Mouse (Mus musculus): Measurements from ENCODE around the gene Lims1. TPM values are rescaled to one million over a fixed set of nuclear protein-coding genes. Genes with fewer than 3 reads are reported as not detected.

Lims1 gene
- total RNA-seq, 2 experiments from 2014 or later, result 23.3 to 24.4 TPM

- DNase-seq, result no peak
These were observed 62.4 kb downstream of the Lims1 start for GRCm38 (mm10) chr10:58385629-58386028.

GRCm38 (mm10) chr10:58386997-58387396 is 63.7 kb downstream of the Lims1 start:
- no peak for DNase-seq

- no peak for DNase-seq
These were observed 65.4 kb downstream of the Lims1 start for GRCm38 (mm10) chr10:58388648-58389047.

- no peak for DNase-seq
These were observed 65.9 kb downstream of the Lims1 start for GRCm38 (mm10) chr10:58389151-58389550.

DNA sequence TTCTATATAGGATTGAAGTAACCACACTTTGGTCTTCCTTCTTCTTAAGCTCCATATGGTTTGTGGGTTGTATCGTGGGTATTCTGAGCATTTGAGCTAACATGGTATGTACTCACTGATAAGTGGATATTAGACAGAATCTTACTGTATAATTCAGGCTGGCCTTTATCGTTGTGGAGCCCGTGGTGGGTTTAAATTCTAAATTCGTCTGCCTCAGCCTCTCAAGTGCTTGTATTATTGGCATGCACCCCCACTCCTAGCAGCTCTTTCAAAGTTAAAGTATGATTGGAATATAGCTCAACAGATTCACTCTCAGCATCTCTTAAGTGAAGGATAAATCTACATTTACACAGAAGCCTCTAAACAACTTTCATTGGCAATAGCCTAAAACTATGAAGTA is 69.2 kb downstream of the Lims1 start:
- no peak for DNase-seq

- DNase-seq, result no peak
These were observed 70.1 kb downstream of the Lims1 start for GRCm38 (mm10) chr10:58393026-58394014.

DNA sequence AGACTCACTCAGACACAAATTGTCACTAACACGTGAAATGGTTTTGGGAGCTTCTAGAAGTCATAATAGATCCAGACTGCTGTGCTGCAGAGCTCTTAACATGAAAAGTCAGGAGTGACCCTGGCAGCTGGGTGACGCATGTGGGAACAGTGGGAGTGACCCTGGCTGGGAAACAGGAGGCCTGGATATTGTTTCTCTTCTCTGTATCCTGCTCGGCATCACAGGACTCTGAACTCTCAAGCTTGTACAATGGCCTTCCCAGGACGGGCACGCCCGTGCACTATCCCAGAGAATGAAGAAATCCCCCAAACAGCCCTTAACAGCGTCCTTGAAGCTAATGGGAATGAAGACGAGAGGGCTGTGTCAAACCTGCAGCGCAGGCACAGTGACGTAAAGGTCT is 70.9 kb downstream of the Lims1 start:
- DNase-seq, result no peak

GRCm38 (mm10) chr10:58395315-58395714 is 72.0 kb downstream of the Lims1 start:
- no peak for DNase-seq

DNA sequence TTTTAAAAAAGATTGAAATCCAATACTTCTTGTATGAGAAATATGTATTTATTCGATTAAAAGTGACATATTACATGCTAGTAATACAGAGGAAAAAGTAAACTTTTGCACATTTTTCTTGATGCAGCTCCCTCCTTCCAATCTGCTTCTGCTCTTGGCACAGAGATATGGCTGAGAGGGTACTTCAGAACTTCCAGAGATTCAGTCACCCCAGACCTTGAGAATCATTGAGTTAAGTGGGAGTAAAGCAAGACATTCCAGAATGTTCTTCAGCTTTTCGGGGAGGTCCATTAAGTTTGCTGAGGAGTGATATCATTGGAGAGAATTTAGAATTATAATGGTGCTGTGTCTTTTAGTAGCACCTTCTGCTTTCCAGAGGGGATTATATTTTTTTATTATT is 72.5 kb downstream of the Lims1 start:
- DNase-seq, result no peak

DNA sequence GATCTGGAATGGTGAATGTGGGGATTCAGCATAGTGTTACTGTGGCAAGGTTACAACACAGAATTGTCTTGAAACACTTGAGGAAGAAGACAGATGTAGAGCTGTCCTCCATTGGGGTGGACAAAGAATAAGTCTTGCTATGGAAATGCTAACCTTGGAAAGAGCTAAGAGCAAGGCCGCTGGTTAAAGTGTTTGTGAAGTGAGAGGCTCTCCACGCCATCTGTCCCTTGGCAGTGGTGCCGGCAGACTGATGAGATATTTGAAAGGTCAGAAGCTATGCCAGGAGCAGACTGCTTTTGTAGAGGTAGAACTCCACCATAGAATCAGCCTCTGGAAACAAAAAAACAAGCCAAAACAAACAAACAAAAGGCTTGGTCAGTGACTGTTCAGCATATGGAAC is 73.3 kb downstream of the Lims1 start:
- DNase-seq, result no peak

DNA sequence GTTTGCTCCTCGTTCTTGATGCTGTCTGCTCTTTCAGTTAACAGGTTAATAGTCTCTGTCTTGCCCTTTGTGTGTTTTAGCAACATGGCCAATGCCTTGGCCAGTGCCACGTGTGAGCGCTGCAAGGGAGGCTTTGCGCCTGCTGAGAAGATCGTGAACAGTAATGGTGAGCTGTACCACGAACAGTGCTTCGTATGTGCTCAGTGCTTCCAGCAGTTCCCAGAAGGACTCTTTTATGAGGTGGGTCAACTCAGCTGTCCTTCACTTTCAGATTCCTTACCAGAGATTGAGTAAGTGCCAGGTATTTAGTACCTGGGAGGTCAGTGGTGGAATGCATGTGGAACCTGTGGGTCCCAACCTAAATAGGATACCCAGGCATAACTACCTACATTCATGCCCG is 75.7 kb downstream of the Lims1 start:
- DNase-seq, result no peak

DNA sequence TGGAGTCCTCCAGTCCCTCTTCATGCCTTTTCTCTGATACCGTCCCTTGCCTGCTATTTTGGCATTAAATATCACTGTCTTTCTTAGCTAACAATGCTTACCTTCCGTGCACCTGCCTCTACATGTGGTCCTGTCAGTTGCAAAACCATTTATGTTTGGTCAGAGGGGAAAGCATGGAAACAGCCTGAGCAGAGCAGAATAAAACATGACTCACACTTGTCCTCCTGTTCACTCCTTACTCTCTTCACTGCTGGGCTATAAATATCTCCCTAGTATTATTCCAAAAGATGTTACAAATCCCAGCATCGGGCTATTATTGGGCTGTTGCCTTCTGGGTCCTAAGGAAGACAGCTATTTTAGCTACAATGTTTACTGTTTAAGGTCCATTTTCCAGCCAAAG is 78.6 kb downstream of the Lims1 start:
- DNase-seq, result no peak

- no peak for DNase-seq
These were observed 81.4 kb downstream of the Lims1 start for GRCm38 (mm10) chr10:58404639-58405038.

DNA sequence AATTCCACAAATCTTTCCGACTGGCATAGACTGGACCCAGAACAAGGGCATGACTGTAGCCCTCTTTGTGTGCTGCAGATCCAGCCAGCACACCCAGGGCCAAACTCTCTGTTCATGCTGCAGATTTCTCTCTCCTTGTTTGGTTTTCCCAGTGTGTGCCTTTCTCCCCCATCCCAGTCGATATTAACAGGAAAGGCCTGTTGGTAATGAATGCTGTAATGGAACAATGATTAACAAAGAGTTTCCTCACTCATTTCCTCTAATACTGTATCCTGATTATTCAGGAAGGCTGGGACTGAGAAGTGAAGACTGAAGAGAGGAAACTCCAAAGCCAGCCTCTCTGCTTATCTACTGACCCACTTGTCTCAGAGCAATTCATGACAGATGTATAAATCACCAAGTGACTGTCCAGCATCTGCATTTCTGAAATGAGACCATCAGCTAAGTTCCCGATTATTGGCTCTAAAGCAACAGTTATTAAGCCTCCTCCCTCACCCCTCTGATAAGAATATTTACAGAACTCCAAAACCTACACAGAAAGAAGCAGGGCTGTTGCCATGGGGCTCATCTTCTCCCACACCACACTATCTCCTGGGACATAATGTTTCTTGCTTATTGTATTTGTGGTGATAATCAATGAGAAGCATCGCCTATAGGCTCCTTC is 82.2 kb downstream of the Lims1 start:
- DNase-seq, result no peak

DNA sequence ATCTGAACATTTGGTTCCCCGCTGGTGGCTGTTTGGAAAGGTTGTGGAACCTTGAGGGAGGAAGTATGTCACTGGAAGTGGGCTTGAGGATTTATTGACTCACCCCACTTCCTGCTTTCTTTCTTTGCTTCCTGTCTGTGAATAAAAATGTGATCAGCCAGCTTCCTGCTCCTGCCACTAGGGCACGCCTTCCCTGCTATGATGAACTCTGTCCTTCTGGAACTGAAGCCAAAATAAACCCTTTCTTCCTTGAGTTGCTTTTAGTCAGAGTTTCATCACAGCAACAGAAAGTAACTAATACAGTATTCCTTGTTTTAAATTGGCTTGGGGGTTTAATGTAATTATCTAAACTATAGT is 82.7 kb downstream of the Lims1 start:
- DNase-seq, result no peak

GRCm38 (mm10) chr10:58412331-58412730 is 89.1 kb downstream of the Lims1 start:
- DNase-seq, result no peak

DNA sequence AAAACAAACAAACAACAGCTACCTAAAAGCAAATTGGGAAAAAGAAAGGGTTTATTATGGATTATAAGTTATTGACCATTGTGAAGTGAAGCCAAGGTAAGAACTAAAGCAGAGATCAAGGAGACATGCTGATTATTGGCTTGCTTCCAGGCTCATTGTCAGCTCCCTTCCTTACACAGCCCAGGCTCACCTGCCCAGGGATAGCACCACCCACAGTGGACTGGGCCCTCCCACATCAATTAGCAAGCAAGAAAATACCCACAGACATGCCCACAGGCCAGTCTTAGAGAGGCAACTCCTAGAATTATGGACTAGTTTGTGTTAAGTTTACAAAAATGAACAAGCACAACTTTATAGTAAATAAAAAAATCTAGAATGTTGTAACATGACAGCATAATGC is 89.6 kb downstream of the Lims1 start:
- DNase-seq, result no peak

- DNase-seq, result no peak
These were observed 93.4 kb downstream of the Lims1 start for GRCm38 (mm10) chr10:58416702-58417101.

GRCm38 (mm10) chr10:58418290-58418971 is 95.2 kb downstream of the Lims1 start:
- no peak for DNase-seq

- DNase-seq, result no peak
These were observed 104.7 kb downstream of the Lims1 start for GRCm38 (mm10) chr10:58427930-58428329.

GRCm38 (mm10) chr10:58445850-58446249 is 122.6 kb downstream of the Lims1 start:
- no peak for DNase-seq

DNA sequence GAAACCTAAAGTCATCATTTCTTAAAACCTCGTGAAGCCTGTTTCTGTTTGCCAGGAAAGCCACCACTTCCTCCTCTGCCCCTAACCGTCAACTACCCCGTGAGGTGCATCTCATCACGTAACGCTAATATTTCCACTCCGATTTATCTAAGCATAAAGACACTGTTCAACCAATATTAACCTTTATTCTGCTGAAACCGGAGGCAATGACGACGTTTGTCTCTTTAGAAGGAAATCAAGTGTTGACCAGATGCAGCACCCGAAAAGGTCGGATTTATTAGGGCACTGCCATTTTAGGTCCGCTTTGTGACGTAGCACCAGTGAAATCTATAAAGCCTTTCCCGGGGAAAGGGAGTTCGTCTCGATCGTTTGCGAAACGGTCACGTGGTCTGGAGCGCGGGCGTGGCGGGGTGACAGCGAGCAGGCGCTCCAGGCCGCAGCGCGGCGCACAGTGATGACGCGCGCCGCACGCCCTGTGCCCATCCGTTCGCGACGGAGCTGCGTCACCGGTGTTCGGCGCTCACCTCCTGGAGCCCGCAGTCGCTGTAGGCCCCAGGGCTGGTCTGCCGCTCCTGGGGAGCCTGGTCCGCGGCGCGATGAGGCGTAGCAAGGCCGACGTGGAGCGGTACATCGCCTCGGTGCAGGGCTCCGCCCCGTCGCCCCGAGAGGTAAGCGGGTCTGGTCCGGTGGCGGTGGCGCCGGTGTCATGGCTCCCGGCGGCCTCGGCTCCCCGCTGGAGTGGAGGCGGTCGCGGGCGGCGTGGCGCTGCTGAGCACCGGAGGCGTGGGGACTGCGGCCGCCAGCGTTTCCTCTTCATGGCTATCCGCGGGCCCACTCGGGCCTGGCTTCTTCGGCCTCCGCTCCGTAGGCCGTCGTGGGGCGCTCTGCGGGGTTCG is 123.4 kb downstream of the Lims1 start, which contains the start of gene Ranbp2:
TSS of gene Ranbp2 (plus strand) at position 537 of the 896 bp plus-strand sequence.
- DNase-seq, result peak; percentile 97 to 98

Data from layer of hippocampus, postnatal 36 days (tissue).